Mouse (Mus musculus): Measurements from ENCODE around the gene Vegfa.

DNA sequence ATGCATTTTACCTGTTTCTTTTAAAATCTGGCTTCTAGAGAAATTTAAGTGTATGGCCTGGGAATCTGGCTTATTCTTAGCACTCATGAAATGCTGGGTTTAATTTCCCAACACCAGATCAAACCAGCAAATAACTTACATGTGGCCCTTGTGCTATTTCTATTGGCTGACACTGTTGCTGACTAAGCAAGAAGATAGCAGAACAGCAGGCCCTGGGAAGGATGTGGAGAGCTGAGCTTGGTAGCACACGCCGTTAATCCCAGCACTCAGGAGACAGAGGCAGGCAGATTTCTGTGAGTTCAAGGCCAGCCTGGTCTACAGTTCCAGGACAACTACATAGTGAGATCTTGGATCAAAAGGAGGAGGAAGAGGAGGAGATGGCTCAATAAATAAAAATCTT lies 17.2 kb downstream of the Vegfa start:
- TF ChIP-seq CTCF (IDR thresholded peaks at IDR 0.05; ENCODE audit: extremely low read depth, insufficient read depth, insufficient read length, insufficient replicate concordance) = no peak
- TF ChIP-seq POLR2A (IDR thresholded peaks at IDR 0.05; ENCODE audit: low read depth, low read length) = no peak

Measured in spleen, adult 2 months (tissue).